Mouse (Mus musculus) small intestine, adult 2 months (tissue): ENCODE measurements around the gene Hps3. TPM values are rescaled to one million over a fixed set of nuclear protein-coding genes. Genes with fewer than 3 reads are reported as not detected.
A peak's percentile ranks its signal among the peaks of the same experiment; 100 is the strongest.
"Not testable (repeated sequence)": the region's sequence is repeated elsewhere in the genome, so short reads cannot be mapped to it uniquely, and the experiment has no call there.

Source experiments
- H3K27ac ChIP-seq: fragments of 200-500 bp; 2 replicates; pipeline ENCODE4 v1.5.1; 2012; ENCODE audit warnings: low read depth, low read length, control low read depth, inconsistent platforms; ENCODE audit not compliant: insufficient read depth
- H3K27me3 ChIP-seq: fragments of 200-500 bp; 2 replicates; pipeline ENCODE4 v1.6.1; 2012; ENCODE audit warnings: mild to moderate bottlenecking, moderate library complexity, low read length, inconsistent platforms; ENCODE audit not compliant: control insufficient read depth, insufficient read depth
- H3K36me3 ChIP-seq: fragments of 200-500 bp; 2 replicates; pipeline ENCODE4 v1.6.1; 2012; ENCODE audit warnings: mild to moderate bottlenecking, low read length, control low read depth, inconsistent platforms; ENCODE audit not compliant: control insufficient read depth, insufficient read depth
- H3K4me1 ChIP-seq: fragments of 200-500 bp; 2 replicates; pipeline ENCODE4 v1.6.1; 2012; ENCODE audit warnings: low read length, inconsistent platforms, mixed read lengths; ENCODE audit not compliant: control insufficient read depth, insufficient read depth, insufficient read length
- H3K4me3 ChIP-seq: fragments of 200-500 bp; 2 replicates; pipeline ENCODE4 v1.5.1; 2012; ENCODE audit warnings: low read depth, mild to moderate bottlenecking, control low read depth, inconsistent platforms, low read length, moderate library complexity
- CTCF ChIP-seq: fragments of 200-500 bp; IDR thresholded peaks from 2 replicates; pipeline ENCODE4 v1.5.1; 2012; ENCODE audit warnings: low read depth, mild to moderate bottlenecking, control low read depth, inconsistent platforms, low read length, moderate library complexity, mixed read lengths; ENCODE audit not compliant: insufficient replicate concordance, insufficient read length; ENCODE audit errors: extremely low read depth
- POLR2A ChIP-seq: fragments of 200-500 bp; IDR thresholded peaks from 2 replicates; pipeline ENCODE4 v1.6.1; 2012; ENCODE audit warnings: low read depth, mild to moderate bottlenecking, control low read depth, inconsistent platforms, low read length, moderate library complexity
- WGBS: fragments of 180-500 bp; shearing (Covaris S2); methylation state at CpG from one replicate; pipeline ENCODE4 v1.1.7; 2018; 5-methylcytosine and 5-hydroxymethylcytosine counted together
- polyA plus RNA-seq: library from polyadenylated mRNA; depleted of rRNA; stranded (reverse); fragments of >200 nt; gene quantifications from 2 replicates; pipeline ENCODE4 v1.2.3, GENCODE M21; 2012; rRNA removed

Hps3 gene
- 19.6 and 25.3 TPM in 2 replicates for polyA plus RNA-seq

DNA sequence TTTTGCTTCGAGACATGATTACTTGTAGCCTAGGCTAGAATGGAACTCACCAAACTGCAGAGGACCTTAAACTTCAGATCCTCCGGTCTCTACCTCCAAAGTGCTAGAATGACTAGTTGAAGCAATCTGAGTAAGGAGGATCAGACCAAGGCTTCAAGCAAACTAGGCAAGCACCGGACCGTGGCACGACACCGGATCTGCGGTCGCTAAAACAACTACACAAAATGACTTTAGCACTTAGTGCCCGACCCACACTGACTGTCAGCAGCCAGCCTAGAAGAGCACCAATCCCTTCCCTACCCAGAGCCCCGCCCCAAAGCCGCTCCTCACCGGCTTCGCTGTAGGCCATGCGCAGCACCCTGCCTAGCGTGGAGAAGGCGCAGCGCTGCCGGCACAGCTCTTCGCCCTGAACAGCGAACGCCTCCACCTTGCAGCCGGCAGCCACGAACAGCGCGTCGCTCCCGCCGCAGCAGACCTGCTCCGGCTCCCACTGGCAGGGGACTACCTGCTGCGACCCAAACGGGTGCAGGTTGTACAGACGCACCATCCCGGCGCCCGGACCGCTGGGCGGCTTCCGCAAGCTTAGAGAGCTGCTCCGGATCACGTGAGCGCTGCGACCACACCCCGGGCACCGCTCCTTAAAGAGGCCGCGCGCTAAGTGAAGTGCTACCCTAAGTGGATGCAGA lies at the start of gene Hps3:
Gene Hps3, minus strand, starts transcription at position 597 of the 686 bp plus-strand sequence.
- Histone ChIP-seq H3K36me3 (no peaks in the 10 kb centered on the region), H3K27ac (peak within 1 kb of the TSS; percentile 66), H3K27me3 (no peaks in the 10 kb centered on the region), H3K4me3 (peak within 1 kb of the TSS; percentile 94), H3K4me1 (peaks cover 5% of the 10 kb centered on the region; the same call in 1 of the 2 replicates)
- WGBS: 1% methylated on average over 47 of the region's 47 CpGs
- TF ChIP-seq POLR2A (peak; percentile 50), CTCF (no peak)

DNA sequence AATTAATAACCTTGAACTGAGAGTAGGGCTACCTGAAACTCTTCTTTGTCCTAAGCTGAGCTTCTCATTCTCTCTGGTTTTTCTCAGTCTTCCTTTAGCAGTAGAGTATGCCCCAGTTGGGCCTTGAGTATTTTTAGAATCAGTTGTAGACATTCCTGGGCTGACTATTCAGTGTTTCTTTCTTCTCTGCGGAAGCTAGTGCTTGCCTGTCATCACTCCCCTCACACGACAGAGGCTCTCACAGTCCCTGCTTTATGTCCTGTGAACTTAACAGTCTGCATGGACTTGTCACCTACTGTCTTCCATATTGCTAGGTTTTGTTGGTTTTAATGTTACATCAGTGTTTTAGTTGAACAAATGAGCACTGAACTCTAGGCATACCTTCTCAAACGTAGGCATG lies 47.0 kb upstream of the Hps3 start:
- TF ChIP-seq CTCF: no peak
- TF ChIP-seq POLR2A: no peak
- Histone ChIP-seq H3K27me3 (no peaks in the 10 kb centered on the region), H3K27ac (no peak overlapping the region), H3K4me3 (no peak overlapping the region), H3K36me3 (peaks cover 27% of the 10 kb centered on the region), H3K4me1 (no peaks in the 10 kb centered on the region)
- WGBS: 86% methylated on average over 3 of the region's 3 CpGs

DNA sequence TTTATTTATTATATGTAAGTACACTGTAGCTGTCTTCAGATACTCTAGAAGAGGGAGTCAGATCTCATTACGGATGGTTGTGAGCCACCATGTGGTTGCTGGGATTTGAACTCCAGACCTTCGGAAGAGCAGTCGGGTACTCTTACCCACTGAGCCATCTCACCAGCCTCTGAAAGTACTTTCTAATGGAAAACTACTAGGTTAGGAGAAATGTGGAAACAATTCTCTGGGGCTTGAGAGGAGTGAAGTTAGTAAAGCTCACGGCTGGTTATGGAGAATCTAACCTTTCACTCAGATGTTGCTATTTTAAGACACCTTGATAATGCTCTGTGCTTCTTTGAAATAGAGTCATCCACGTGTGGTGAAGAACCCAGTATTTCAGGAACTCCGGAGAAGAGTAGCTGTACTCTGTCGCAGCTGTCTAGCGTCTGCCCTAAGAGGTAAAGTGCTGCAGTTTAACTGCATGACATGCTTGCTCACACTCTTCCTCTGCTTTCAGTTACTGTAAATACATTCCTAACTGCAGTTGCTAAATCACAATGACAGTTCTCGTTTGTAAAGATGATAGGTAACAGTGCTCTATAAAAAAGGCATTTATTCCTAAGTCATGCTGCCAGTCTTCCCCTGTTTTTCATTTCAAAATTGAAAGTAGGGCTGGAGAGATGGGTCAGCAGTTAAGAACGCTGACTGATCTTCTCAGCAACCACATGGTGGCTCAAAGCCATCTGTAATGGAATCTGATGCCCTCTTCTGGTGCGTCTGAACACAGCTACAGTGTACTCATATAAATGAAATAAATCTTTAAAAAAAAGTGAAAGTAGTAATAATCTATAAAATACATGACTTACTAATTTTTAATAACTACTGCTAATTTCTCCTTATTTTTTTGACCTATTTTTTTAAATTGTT lies 41.3 kb upstream of the Hps3 start:
- Histone ChIP-seq H3K27me3 (no peaks in the 10 kb centered on the region), H3K27ac (no peak overlapping the region), H3K4me3 (no peak overlapping the region), H3K4me1 (no peaks in the 10 kb centered on the region), H3K36me3 (peaks cover 28% of the 10 kb centered on the region)
- WGBS: 81% methylated on average over 11 of the region's 11 CpGs
- TF ChIP-seq CTCF (no peak), POLR2A (no peak)

DNA sequence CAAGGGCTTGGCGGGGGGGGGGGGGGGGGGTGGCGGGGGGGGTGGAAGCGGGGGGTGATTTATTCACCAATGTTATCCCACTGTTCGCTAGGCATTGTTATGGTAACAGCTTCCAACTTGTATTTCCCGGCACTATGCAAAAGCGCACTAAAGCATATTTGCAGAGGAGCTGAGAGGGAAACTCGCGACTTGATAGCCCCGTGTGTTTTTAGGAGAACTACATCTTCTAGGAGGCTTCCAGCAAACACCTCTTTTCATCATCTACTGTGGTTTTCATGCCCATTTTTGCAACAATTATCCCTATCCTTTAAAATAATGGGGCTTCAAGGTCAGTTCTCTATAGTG lies 23.1 kb upstream of the Hps3 start:
- WGBS: 2% methylated on average over 8 of the region's 9 CpGs
- Histone ChIP-seq H3K36me3 (peaks cover 7% of the 10 kb centered on the region), H3K4me1 (no peaks in the 10 kb centered on the region), H3K4me3 (peak overlapping the region; percentile 89), H3K27ac (no peak overlapping the region), H3K27me3 (no peaks in the 10 kb centered on the region)
- TF ChIP-seq CTCF: no peak

DNA sequence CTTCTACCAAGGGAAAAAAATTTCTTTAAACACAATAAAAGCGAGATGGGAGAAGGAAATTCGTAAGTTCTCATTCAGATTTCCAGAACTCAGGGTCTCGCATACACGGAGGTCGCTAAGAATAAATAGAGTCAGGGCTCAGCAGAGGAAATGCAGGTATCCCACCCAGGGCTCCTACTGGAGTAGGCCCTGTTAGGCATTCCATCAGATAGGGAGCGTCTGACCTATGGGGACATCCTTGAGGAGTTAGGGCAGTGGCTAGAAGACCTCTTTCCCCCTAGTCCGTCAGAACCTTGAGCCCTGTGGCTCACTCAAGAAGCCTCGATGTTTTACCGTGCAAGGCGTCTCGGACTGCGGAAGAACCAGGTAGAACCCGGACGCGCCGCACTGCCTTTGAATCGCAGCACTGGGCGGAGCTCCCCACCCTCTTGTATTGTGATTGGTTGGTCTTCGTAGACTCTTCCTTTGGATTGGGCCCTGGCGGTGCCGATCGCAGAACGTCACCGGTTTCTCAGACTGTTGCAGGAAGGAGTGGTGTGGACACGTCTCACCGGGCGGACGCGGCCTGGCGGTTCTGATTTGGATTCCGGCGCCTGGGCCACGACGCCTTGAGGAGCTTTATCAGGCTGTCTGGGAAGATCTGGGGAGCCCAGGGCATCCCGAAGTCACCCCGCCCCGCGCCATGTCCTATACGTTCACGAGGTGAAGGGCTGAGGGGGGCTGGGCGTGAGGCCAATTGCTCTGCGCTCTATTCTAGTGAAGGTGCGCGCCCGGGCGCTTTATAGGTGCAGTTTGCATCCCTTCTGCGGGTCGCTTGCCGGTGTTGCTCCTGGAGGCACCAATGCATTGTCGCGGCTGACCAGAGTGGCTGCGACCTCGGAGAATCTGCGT lies 22.4 kb upstream of the Hps3 start, which contains the start of gene Hltf:
Gene Hltf, plus strand, starts transcription at position 506 of the 891 bp plus-strand sequence.
- Histone ChIP-seq H3K4me3 (peak within 1 kb of the TSS; percentile 89), H3K27ac (peak within 1 kb of the TSS; percentile 73), H3K27me3 (no peaks in the 10 kb centered on the region), H3K4me1 (no peaks in the 10 kb centered on the region), H3K36me3 (peaks cover 3% of the 10 kb centered on the region)
- WGBS: 1% methylated on average over 47 of the region's 54 CpGs
- TF ChIP-seq CTCF (no peak), POLR2A (peak; percentile 62; the same call in 1 of the 2 replicates)

DNA sequence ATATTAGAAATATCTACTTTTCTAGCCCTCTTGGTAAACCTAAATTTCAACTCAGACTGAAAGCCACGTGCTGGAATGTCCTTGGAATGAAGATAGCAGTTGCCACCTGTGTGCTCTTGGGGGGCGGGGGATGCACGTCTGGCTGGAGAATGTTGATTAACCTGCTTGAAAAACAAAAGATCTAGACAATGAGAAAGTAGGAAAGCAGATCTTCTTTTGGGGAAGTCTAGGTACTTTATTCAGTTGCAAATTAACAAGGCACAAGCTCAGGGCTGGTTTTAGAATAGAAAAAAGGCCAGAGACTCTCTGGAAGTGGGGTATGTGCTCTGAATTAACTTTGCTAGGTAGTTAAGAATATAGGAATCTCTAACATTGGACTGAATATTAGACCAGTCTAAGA lies 9.6 kb upstream of the Hps3 start:
- not testable (repeated sequence) for H3K27ac ChIP-seq, H3K36me3 ChIP-seq, H3K4me3 ChIP-seq, H3K4me1 ChIP-seq, H3K27me3 ChIP-seq
- WGBS: 52% methylated on average over 3 of the region's 3 CpGs

DNA sequence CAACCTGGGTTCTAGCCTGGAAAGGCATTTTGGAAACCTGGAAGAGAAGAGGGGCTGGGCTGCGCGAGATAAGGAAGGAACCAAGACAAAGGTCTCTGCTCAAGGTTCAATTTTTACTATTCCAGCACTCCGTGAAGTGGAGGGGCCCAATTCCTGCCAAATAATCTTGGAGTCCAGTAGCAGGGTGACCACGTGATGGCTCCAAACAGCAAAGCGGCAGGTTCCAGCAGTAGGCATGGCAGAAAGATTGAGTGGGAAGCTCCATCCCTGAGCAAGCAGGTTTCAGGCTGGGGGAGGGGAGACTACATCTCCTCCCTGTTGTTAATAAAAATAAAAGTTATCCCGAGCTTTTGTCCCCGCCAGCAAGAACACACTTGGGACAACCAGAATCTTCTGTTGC lies 6.3 kb upstream of the Hps3 start:
- H3K27me3 ChIP-seq, H3K36me3 ChIP-seq, H3K4me1 ChIP-seq, H3K27ac ChIP-seq, H3K4me3 ChIP-seq: not testable (repeated sequence)
- WGBS: 88% methylated on average over 7 of the region's 7 CpGs
